Mouse (Mus musculus): ENCODE measurements around the gene Pomt2. TPM values are rescaled to one million over a fixed set of nuclear protein-coding genes. Genes with fewer than 3 reads are reported as not detected.

Gene Pomt2
- polyA plus RNA-seq, 1 experiment from 2014 or later = 9.5 TPM

- no peak overlapping the region for H3K9ac ChIP-seq (replicated peaks; ENCODE audit: low read depth)
- no peak overlapping the region for H3K4me3 ChIP-seq (ENCODE audit: low read depth, low read length)
- H3K9me3 ChIP-seq (ENCODE audit: low read length) = no peaks in the 10 kb centered on the region
- H3K36me3 ChIP-seq (ENCODE audit: insufficient read depth, low read length) = no peaks in the 10 kb centered on the region
- no peak overlapping the region for H3K4me2 ChIP-seq (replicated peaks; ENCODE audit: low read depth, low read length)
- DNase-seq (ENCODE audit: low spot score) (no peak), ATAC-seq (no peak)
- no peak overlapping the region for H3K27ac ChIP-seq (ENCODE audit: low read length)
- 52% methylated on average over 6 of the region's 6 CpGs for WGBS
- no peaks in the 10 kb centered on the region for H3K27me3 ChIP-seq (replicated peaks; ENCODE audit: insufficient read depth, low read length)
- no peak for TF ChIP-seq EP300 (IDR thresholded peaks at IDR 0.05)
- TF ChIP-seq CTCF (IDR thresholded peaks at IDR 0.05) = no peak
- no peaks in the 10 kb centered on the region for H3K4me1 ChIP-seq (ENCODE audit: insufficient read depth, low read depth, low read length)
Observed at GRCm38 (mm10) chr12:87093671-87094070, 54.1 kb downstream of the Pomt2 start.

DNA sequence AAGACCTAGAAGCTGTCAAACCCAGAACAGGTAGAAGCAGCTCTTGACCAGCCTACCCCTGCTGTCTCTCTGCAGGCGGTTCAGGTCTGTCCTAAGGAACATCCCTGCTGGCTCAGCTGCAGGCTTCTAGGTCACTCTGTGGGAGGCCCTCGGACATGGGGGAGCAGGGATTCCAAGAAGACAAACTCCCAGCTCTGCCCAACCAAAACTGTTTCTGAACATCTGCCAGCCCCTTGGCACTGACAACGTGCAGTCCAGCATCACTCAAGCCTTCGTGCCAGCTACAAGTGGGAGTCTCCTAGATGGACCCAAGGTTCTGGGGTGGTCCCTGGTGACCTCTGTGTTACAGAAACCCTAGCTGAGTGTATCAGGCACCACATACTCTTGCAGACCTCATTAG lies 54.5 kb downstream of the Pomt2 start:
- H3K4me3 ChIP-seq (ENCODE audit: low read depth, low read length) = no peak overlapping the region
- no peak for DNase-seq (ENCODE audit: low spot score)
- H3K4me1 ChIP-seq (ENCODE audit: insufficient read depth, low read depth, low read length) = no peaks in the 10 kb centered on the region
- H3K36me3 ChIP-seq (ENCODE audit: insufficient read depth, low read length) = no peaks in the 10 kb centered on the region
- H3K27me3 ChIP-seq (replicated peaks; ENCODE audit: insufficient read depth, low read length) = no peaks in the 10 kb centered on the region
- no peaks in the 10 kb centered on the region for H3K9me3 ChIP-seq (ENCODE audit: low read length)
- no peak overlapping the region for H3K27ac ChIP-seq (ENCODE audit: low read length)
- ATAC-seq = no peak
- no peak overlapping the region for H3K4me2 ChIP-seq (replicated peaks; ENCODE audit: low read depth, low read length)
- H3K9ac ChIP-seq (replicated peaks; ENCODE audit: low read depth) = no peak overlapping the region
- 64% methylated on average over 4 of the region's 4 CpGs for WGBS
- TF ChIP-seq CTCF (IDR thresholded peaks at IDR 0.05) (no peak), EP300 (IDR thresholded peaks at IDR 0.05) (no peak)

DNA sequence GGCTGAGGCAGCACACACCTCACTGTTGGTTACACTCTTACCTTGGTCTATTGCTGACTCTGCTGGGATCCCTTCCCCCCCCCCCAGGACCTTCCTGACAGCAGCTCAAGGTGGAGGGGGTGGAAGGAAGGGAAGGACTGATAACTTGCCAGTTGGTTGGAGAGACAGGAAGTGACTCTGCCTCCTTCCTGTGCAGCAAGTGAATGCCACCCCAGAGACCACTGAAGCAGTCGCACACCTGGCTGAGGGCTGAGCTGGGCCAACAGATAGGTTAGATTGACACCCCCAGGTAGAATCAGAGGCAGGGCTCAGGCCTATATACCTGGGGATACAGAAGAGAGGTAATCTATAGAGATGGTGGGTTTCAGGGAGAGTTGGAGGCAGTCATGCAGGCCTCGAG lies 55.9 kb downstream of the Pomt2 start:
- no peak for ATAC-seq
- no peak overlapping the region for H3K4me3 ChIP-seq (ENCODE audit: low read depth, low read length)
- H3K27me3 ChIP-seq (replicated peaks; ENCODE audit: insufficient read depth, low read length) = no peaks in the 10 kb centered on the region
- TF ChIP-seq CTCF (IDR thresholded peaks at IDR 0.05) (no peak), EP300 (IDR thresholded peaks at IDR 0.05) (no peak)
- no peaks in the 10 kb centered on the region for H3K4me1 ChIP-seq (ENCODE audit: insufficient read depth, low read depth, low read length)
- H3K9me3 ChIP-seq (ENCODE audit: low read length) = no peaks in the 10 kb centered on the region
- no peak for DNase-seq (ENCODE audit: low spot score)
- no peaks in the 10 kb centered on the region for H3K36me3 ChIP-seq (ENCODE audit: insufficient read depth, low read length)
- H3K4me2 ChIP-seq (replicated peaks; ENCODE audit: low read depth, low read length) = no peak overlapping the region
- H3K27ac ChIP-seq (ENCODE audit: low read length) = no peak overlapping the region
- no peak overlapping the region for H3K9ac ChIP-seq (replicated peaks; ENCODE audit: low read depth)
- 50% methylated on average over 2 of the region's 2 CpGs for WGBS

- DNase-seq (ENCODE audit: low spot score) (no peak), ATAC-seq (no peak)
- H3K27ac ChIP-seq (ENCODE audit: low read length) = no peak overlapping the region
- no peak overlapping the region for H3K9ac ChIP-seq (replicated peaks; ENCODE audit: low read depth)
- H3K4me2 ChIP-seq (replicated peaks; ENCODE audit: low read depth, low read length) = no peak overlapping the region
- no peaks in the 10 kb centered on the region for H3K27me3 ChIP-seq (replicated peaks; ENCODE audit: insufficient read depth, low read length)
- H3K4me1 ChIP-seq (ENCODE audit: insufficient read depth, low read depth, low read length) = no peaks in the 10 kb centered on the region
- no peaks in the 10 kb centered on the region for H3K36me3 ChIP-seq (ENCODE audit: insufficient read depth, low read length)
- H3K4me3 ChIP-seq (ENCODE audit: low read depth, low read length) = no peak overlapping the region
- TF ChIP-seq EP300 (IDR thresholded peaks at IDR 0.05) (no peak), CTCF (IDR thresholded peaks at IDR 0.05) (no peak)
- 56% methylated on average over 2 of the region's 2 CpGs for WGBS
- H3K9me3 ChIP-seq (ENCODE audit: low read length) = no peaks in the 10 kb centered on the region
Observed at GRCm38 (mm10) chr12:87089701-87090100, 58.1 kb downstream of the Pomt2 start.

GRCm38 (mm10) chr12:87089255-87089654 lies 58.5 kb downstream of the Pomt2 start:
- Histone ChIP-seq H3K4me3 (ENCODE audit: low read depth, low read length) (no peak overlapping the region), H3K4me1 (ENCODE audit: insufficient read depth, low read depth, low read length) (no peaks in the 10 kb centered on the region), H3K4me2 (replicated peaks; ENCODE audit: low read depth, low read length) (no peak overlapping the region), H3K9ac (replicated peaks; ENCODE audit: low read depth) (no peak overlapping the region), H3K9me3 (ENCODE audit: low read length) (no peaks in the 10 kb centered on the region), H3K27me3 (replicated peaks; ENCODE audit: insufficient read depth, low read length) (no peaks in the 10 kb centered on the region), H3K27ac (ENCODE audit: low read length) (no peak overlapping the region), H3K36me3 (ENCODE audit: insufficient read depth, low read length) (no peaks in the 10 kb centered on the region)
- no peak for DNase-seq (ENCODE audit: low spot score)
- ATAC-seq = no peak
- WGBS = 61% methylated on average over 4 of the region's 4 CpGs
- TF ChIP-seq EP300 (IDR thresholded peaks at IDR 0.05) (no peak), CTCF (IDR thresholded peaks at IDR 0.05) (no peak)

- Histone ChIP-seq H3K36me3 (ENCODE audit: insufficient read depth, low read length) (no peaks in the 10 kb centered on the region), H3K9me3 (ENCODE audit: low read length) (no peaks in the 10 kb centered on the region), H3K27me3 (replicated peaks; ENCODE audit: insufficient read depth, low read length) (no peaks in the 10 kb centered on the region), H3K4me2 (replicated peaks; ENCODE audit: low read depth, low read length) (no peak overlapping the region), H3K9ac (replicated peaks; ENCODE audit: low read depth) (no peak overlapping the region), H3K4me3 (ENCODE audit: low read depth, low read length) (no peak overlapping the region), H3K27ac (ENCODE audit: low read length) (no peak overlapping the region), H3K4me1 (ENCODE audit: insufficient read depth, low read depth, low read length) (no peaks in the 10 kb centered on the region)
- TF ChIP-seq CTCF (IDR thresholded peaks at IDR 0.05) (peak; percentile 48), EP300 (IDR thresholded peaks at IDR 0.05) (no peak)
- ATAC-seq = no peak
- 39% methylated on average over 4 of the region's 4 CpGs for WGBS
- no peak for DNase-seq (ENCODE audit: low spot score)
Observed at GRCm38 (mm10) chr12:87088331-87088730, 59.4 kb downstream of the Pomt2 start.

DNA sequence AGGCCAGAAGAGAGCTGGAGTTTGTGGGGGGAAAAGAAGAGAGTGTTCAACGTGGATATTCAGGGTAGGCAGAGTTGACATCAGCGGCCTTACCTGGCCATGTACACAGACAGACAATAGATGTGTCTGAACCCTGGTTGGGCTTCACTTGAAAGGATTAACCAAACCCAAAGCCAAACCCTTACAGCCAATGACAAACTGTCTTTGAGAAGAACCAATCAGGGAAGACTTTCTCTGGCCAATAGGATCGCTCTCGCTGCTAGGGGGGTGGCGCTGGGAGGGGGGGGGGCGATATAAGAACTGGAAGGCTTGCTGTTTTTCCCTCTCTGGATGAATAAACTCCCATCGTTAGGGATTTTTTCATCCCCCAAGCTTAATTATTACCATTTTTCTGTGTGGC lies 60.5 kb downstream of the Pomt2 start:
- ATAC-seq = no peak

More for the DNA sequence above, 60.5 kb downstream of the Pomt2 start:
- Histone ChIP-seq H3K4me3 (ENCODE audit: low read depth, low read length) (no peak overlapping the region), H3K27ac (ENCODE audit: low read length) (no peak overlapping the region), H3K4me1 (ENCODE audit: insufficient read depth, low read depth, low read length) (no peaks in the 10 kb centered on the region), H3K36me3 (ENCODE audit: insufficient read depth, low read length) (no peaks in the 10 kb centered on the region), H3K9ac (replicated peaks; ENCODE audit: low read depth) (no peak overlapping the region), H3K4me2 (replicated peaks; ENCODE audit: low read depth, low read length) (no peak overlapping the region), H3K9me3 (ENCODE audit: low read length) (no peaks in the 10 kb centered on the region), H3K27me3 (replicated peaks; ENCODE audit: insufficient read depth, low read length) (no peaks in the 10 kb centered on the region)
- TF ChIP-seq EP300 (IDR thresholded peaks at IDR 0.05) = no peak
- TF ChIP-seq CTCF (IDR thresholded peaks at IDR 0.05) = no peak
- 61% methylated on average over 7 of the region's 7 CpGs for WGBS
- DNase-seq (ENCODE audit: low spot score) = no peak

Data from lung, postnatal 0 days (tissue).